Mouse (Mus musculus): ENCODE results near the gene Ccdc89. TPM values are rescaled to one million over a fixed set of nuclear protein-coding genes. Genes with fewer than 3 reads are reported as not detected.

Ccdc89 gene
- polyA plus RNA-seq (2012; rRNA removed; ENCODE audit: low replicate concordance) = 0.13 and 0.17 TPM in 2 replicates

DNA sequence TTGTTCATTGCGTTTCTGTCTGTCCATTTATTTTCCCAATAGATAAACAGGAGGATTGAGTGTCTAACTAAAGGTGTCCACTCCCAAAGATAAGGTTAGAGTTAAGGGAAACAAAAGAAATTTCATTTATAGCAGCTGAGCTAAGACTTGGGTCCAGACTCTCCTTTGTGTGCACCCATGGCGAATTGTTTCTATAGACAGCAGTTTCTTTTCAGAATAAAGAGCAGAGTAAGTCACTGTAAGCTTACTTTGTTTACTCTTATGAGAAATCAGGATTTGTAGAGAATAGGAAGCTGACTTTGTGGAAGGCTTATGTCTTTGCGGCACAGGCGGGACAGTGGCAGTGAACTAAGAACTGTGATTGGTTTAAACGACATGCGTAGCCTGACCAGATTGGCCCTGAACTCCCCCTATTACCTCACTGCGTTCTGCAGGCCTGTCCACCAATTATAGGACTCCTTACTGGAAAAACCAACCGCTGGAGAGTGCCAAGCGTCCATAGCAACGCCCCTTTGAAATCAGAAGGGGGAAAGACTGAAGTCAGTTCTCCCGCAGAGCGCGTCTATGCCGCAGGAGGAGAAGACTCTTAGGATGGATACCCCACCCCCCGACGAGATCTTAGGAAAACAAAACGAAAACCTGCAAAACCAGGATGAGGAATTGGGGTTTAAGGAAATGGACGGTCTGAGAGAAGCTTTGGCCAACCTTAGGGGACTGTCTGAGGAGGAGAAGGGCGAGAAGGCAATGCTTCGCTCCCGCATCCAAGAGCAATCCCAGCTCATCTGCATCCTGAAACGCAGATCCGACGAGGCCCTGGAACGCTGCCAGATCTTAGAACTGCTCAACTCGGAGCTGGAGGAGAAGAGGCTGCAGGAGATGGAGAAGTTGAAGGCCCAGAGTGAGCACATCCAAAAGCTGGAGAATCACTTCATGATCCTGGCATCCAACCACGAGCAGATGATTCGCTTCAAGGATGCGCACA, at the start of gene Ccdc89:
Gene Ccdc89, plus strand, starts transcription at position 558 of the 982 bp plus-strand sequence.

DNA sequence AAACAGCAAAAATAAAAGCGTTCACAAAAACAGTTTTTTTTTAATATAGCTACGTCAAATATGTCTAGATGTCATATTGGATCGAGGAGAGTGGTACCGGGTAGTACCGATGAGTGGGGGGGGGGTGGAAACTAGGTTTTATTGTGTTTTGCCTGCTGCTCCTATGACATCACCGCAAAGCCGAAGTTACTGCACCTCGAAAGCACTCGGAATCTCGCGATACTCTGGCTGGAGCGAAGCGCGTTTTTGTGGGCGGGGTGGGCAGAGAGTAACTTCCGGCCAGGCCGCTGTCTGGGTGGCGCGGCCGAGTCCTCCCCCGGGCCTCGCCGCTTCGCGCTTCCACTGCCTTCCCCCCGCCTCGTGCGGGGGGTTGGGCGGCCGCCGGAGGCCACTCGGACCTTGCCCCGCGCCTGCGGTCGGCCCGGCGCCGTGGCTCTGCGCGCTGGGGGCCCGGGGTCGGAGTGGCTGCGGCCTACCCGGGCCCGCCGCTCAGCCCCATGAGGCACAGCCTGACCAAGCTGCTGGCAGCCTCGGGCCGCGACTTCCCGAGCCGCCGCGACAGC, 16.2 kb downstream of the Ccdc89 start, which contains the start of gene Crebzf:
Gene Crebzf, plus strand, starts transcription at position 212 of the 563 bp plus-strand sequence.

DNA sequence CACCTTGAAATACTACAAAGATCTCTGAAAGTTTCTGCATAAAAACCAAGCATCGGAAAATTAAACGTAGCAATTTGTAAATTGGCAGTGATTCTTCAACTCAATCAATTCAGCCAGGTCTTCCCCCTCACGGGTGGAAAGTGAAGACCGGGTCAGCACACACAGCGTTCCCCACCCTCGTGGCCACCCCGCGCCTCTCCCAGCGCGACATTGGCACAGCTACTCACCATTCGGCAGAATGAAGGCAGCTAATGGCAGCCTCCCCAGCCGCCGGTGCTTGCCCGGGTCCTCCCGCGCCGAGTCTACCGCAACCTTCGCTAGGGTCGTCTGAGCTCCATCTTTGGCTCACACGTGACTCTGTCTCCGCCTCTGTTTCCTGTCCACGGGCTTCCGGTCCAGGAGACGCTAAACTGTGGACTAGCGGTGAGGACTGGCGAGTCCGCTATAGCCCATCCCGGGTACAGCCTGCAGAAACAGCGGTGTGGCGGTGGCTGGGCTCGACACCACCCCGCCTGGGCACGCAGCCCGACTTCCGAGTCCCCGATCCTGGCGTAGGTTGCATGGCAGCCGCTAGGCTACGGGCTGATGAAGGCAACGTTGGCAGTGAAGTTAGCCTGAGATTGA, 30.6 kb downstream of the Ccdc89 start, which contains the start of gene Tmem126a:
Gene Tmem126a, minus strand, starts transcription at position 385 of the 624 bp plus-strand sequence.

DNA sequence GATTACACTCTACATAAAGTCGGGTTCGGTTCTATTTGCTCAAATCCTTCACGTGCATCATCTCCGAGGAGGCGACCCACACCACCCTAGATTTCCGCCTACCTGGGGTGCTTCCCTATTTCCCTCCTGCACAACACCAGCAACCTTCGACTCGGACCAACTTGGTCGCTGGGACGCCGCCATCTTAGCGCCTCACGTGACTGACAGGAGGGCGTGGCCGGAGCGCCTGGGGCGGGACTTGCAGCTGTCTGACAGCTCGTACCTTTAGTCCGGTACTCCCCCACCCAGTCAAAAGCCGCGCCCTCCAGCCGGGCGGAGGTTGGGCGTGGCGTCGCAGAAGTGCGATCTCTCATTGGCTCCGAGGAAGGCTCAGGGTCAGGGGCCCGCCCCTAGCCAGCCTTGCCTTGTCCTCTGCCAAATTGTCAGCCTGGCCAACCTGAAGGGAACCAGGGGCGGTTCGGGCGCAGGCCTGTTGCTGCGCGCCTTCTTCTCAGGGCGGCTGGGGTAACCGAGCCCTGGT, 49.5 kb downstream of the Ccdc89 start, which contains the start of gene Tmem126b:
Gene Tmem126b, minus strand, starts transcription at position 209 of the 520 bp plus-strand sequence.

DNA sequence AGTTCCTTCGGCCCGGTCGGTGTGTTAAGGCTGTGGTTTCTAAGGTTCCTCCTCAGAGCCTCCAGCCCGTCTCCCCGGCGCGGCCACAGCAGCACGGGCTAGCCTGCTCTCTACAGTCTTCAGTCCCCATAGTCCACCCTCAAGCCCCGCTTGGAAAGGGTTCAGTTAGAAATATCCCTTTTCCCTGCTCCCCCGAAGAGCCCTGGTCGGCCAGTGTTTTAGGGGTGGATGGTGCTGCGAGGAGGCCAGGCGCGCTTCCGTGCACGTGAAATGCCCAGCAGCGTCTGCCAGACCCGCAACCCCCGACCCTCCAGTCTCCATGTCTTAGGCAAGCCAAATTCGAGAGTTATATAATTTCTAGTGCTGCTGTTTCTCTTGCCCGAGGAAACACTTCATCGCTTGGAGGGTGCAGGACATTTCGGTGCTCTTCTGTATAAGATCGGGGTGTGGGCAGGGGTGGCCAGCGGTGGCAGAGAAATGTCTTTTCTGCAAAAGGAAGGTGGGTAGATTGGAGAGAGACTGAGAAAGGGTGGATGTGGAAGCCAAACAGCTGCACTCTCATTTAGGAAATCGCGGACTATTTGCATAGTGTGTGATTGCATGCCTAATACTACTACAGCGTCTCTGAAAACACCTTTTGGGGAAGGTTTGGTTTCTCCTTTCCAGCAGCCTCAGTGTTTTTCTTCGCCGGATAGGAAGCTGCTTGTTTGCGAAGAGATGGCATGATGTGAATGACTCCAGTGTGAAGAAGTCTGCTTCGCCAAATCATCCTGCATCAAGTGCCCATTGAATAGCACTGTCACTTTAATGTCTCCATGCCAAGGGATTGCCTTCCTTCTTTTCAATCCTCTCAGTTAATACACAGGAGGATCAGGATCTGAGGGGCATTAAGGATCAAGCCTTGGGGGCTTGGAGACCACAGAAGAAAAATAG, 50.2 kb downstream of the Ccdc89 start, which contains the start of gene Dlg2:
Gene Dlg2, plus strand, starts transcription at position 360 of the 933 bp plus-strand sequence.

Other genes with a start within 250 kb of the Ccdc89 start
- gene Ccdc83, start 160.8 kb upstream of the Ccdc89 start, polyA plus RNA-seq (2012; rRNA removed; ENCODE audit: low replicate concordance) = not detected in 2 replicates
- 2.8 and 4.6 TPM in 2 replicates for gene Sytl2, start 124.3 kb upstream of the Ccdc89 start, polyA plus RNA-seq (2012; rRNA removed; ENCODE audit: low replicate concordance)
- 23.9 and 77.8 TPM in 2 replicates for gene Crebzf, start 16.2 kb downstream of the Ccdc89 start, polyA plus RNA-seq (2012; rRNA removed; ENCODE audit: low replicate concordance)
- gene Tmem126a, start 30.7 kb downstream of the Ccdc89 start, polyA plus RNA-seq (2012; rRNA removed; ENCODE audit: low replicate concordance) = 12.7 and 61.3 TPM in 2 replicates
- gene Tmem126b, start 49.4 kb downstream of the Ccdc89 start, polyA plus RNA-seq (2012; rRNA removed; ENCODE audit: low replicate concordance) = 5.5 and 10.9 TPM in 2 replicates
- 1.4 and 2.1 TPM in 2 replicates for gene Dlg2, start 50.1 kb downstream of the Ccdc89 start, polyA plus RNA-seq (2012; rRNA removed; ENCODE audit: low replicate concordance)

Data from mammary gland, adult 2 months (tissue).